In genomic region chr14:45796665-45797319, GRCm38 (mm10) we compare ENCODE assay signal across 10 mouse cellular contexts.
DNase-seq lines count a peak whose midpoint lies in the region; ATAC-seq lines count a peak whose summit lies in the region.
"Had no signal": no experiment of that assay in that cellular context is flagged by ENCODE, and none has a peak within 500 bp of the region (broad histone marks: within the 10 kb centered on the region; RNA-seq: fewer than 3 reads in every experiment).

No protein-coding gene starts in this region.

- no peaks in the 10 kb centered on the region for H3K36me3 ChIP-seq in megakaryocyte, embryonic 14.5 days (replicated peaks; ENCODE audit: low read length)
- H3K36me3 ChIP-seq: embryonic facial prominence, embryonic 13.5 days had no signal

- peak overlapping the region; percentile 2 for H3K4me3 ChIP-seq in megakaryocyte, embryonic 14.5 days (replicated peaks)
- H3K4me3 ChIP-seq: embryonic facial prominence, embryonic 13.5 days had no signal

- H3K27me3 ChIP-seq in megakaryocyte, embryonic 14.5 days (replicated peaks): no peaks in the 10 kb centered on the region
- H3K27me3 ChIP-seq: embryonic facial prominence, embryonic 13.5 days had no signal

- DNase-seq in adrenal gland, adult 2 months: peak; percentile 74
- no peak for DNase-seq in adrenal gland, postnatal 25 days
- DNase-seq in heart, postnatal 4 days: peak; percentile 34
- peak; percentile 72 for DNase-seq in skeletal muscle tissue, adult 2 months (ENCODE audit: low read depth, low spot score)
- DNase-seq in left cerebral cortex, adult 9 months (ENCODE audit: low spot score in 2 of 2): no peak
- DNase-seq in T-cell, adult 2 months (ENCODE audit: low spot score): no peak
- DNase-seq: cerebellum, adult 11 months had no signal

- ATAC-seq in megakaryocyte, adult 5-6 weeks (ENCODE audit: poor library complexity, severe bottlenecking): no peak

- no peaks in the 10 kb centered on the region for H3K4me1 ChIP-seq in megakaryocyte, embryonic 14.5 days
- H3K4me1 ChIP-seq: embryonic facial prominence, embryonic 13.5 days had no signal

- H3K9me3 ChIP-seq in megakaryocyte, embryonic 14.5 days: peaks cover 33% of the 10 kb centered on the region

Comparison
In these comparisons a context has a peak if more than half of its experiments do, and no peak if none do; other contexts are left out.
1. DNase-seq: peak in adrenal gland, adult 2 months (single experiment), heart, postnatal 4 days (single experiment) and skeletal muscle tissue, adult 2 months (single experiment); none in adrenal gland, postnatal 25 days (single experiment), left cerebral cortex, adult 9 months (0 of 2) and T-cell, adult 2 months (single experiment).